Mouse (Mus musculus) lung, adult 2 months (tissue): Measurements from ENCODE around the gene Snx9. TPM values are rescaled to one million over a fixed set of nuclear protein-coding genes. Genes with fewer than 3 reads are reported as not detected.
A peak's percentile ranks its signal among the peaks of the same experiment; 100 is the strongest.

Experiments
- DNase-seq: peaks from one replicate; pipeline ENCODE4 v3.0.0; 2022
- H3K4me1 ChIP-seq: fragments of 200-500 bp; 2 replicates; pipeline ENCODE4 v1.6.1; 2011; ENCODE audit warnings: low read length; ENCODE audit not compliant: control insufficient read depth, insufficient read depth
- H3K4me3 ChIP-seq: fragments of 200-500 bp; replicated peaks from 2 replicates; pipeline ENCODE3; 2011; ENCODE audit warnings: low read depth, mild to moderate bottlenecking, control low read depth, low read length; ENCODE audit errors: extremely low read depth
- CTCF ChIP-seq: fragments of 200-500 bp; IDR thresholded peaks from 2 replicates; pipeline ENCODE4 v1.5.1; 2011; ENCODE audit warnings: mild to moderate bottlenecking, low read length, control low read depth; ENCODE audit not compliant: insufficient read depth
- POLR2A ChIP-seq: fragments of 200-500 bp; IDR thresholded peaks from 2 replicates; pipeline ENCODE4 v1.6.1; 2011; ENCODE audit warnings: low read depth, mild to moderate bottlenecking, control low read depth, low read length, borderline replicate concordance; ENCODE audit errors: extremely low read depth
- WGBS: fragments of 180-500 bp; shearing (Covaris S2); methylation state at CpG from one replicate; pipeline ENCODE4 v1.1.7; 2018; 5-methylcytosine and 5-hydroxymethylcytosine counted together
- polyA plus RNA-seq: library from polyadenylated mRNA; depleted of rRNA; stranded (reverse); fragments of >200 nt; gene quantifications from 2 replicates; pipeline ENCODE4 v1.2.3, GENCODE M21; 2012

Gene Snx9
- polyA plus RNA-seq, 1 experiment: 31.4 TPM

GRCm38 (mm10) chr17:5839549-5840240 is 1.4 kb upstream of the Snx9 start:
- no peak for DNase-seq
- 70% methylated on average over 5 of the region's 5 CpGs for WGBS
- H3K4me1 ChIP-seq: no peaks in the 10 kb centered on the region; the same call in 1 of the 2 replicates
- TF ChIP-seq POLR2A (no peak), CTCF (no peak)
- H3K4me3 ChIP-seq: no peak overlapping the region

GRCm38 (mm10) chr17:5840550-5841127 is 490 bp upstream of the Snx9 start:
- WGBS: 5% methylated on average over 32 of the region's 32 CpGs
- peak; percentile 71 for DNase-seq
- no peak for TF ChIP-seq POLR2A
- TF ChIP-seq CTCF: no peak
- Histone ChIP-seq H3K4me1 (no peaks in the 10 kb centered on the region; the same call in 1 of the 2 replicates), H3K4me3 (peak overlapping the region; percentile 91)

GRCm38 (mm10) chr17:5841943-5842273 is 779 bp downstream of the Snx9 start:
- TF ChIP-seq POLR2A (no peak), CTCF (no peak)
- Histone ChIP-seq H3K4me1 (no peaks in the 10 kb centered on the region; the same call in 1 of the 2 replicates), H3K4me3 (peak overlapping the region; percentile 91)
- no peak for DNase-seq
- 1% methylated on average over 7 of the region's 7 CpGs for WGBS

- TF ChIP-seq CTCF (no peak), POLR2A (no peak)
- no peaks in the 10 kb centered on the region; the same call in 1 of the 2 replicates for H3K4me1 ChIP-seq
- no peak for DNase-seq
- H3K4me3 ChIP-seq: no peak overlapping the region
- WGBS: 76% methylated on average over 9 of the region's 9 CpGs
Measured at GRCm38 (mm10) chr17:5842988-5843640, 2.0 kb downstream of the Snx9 start.

- Histone ChIP-seq H3K4me3 (no peak overlapping the region), H3K4me1 (no peaks in the 10 kb centered on the region; the same call in 1 of the 2 replicates)
- no peak for DNase-seq
- TF ChIP-seq CTCF: no peak
- WGBS: 93% methylated on average over 7 of the region's 7 CpGs
Measured at GRCm38 (mm10) chr17:5843641-5843990, 2.5 kb downstream of the Snx9 start.

GRCm38 (mm10) chr17:5845376-5845775 is 4.2 kb downstream of the Snx9 start:
- Histone ChIP-seq H3K4me1 (no peaks in the 10 kb centered on the region; the same call in 1 of the 2 replicates), H3K4me3 (no peak overlapping the region)
- no peak for TF ChIP-seq POLR2A
- no peak for TF ChIP-seq CTCF
- 75% methylated on average over 4 of the region's 4 CpGs for WGBS
- no peak for DNase-seq

GRCm38 (mm10) chr17:5846101-5846500 is 5.0 kb downstream of the Snx9 start:
- no peaks in the 10 kb centered on the region; the same call in 1 of the 2 replicates for H3K4me1 ChIP-seq
- DNase-seq: no peak
- WGBS: 47% methylated on average over 8 of the region's 8 CpGs
- TF ChIP-seq POLR2A (no peak), CTCF (no peak)
- no peak overlapping the region for H3K4me3 ChIP-seq

GRCm38 (mm10) chr17:5848706-5849415 is 7.7 kb downstream of the Snx9 start:
- no peaks in the 10 kb centered on the region for H3K4me1 ChIP-seq
- DNase-seq: no peak
- WGBS: 70% methylated on average over 10 of the region's 10 CpGs
- no peak overlapping the region for H3K4me3 ChIP-seq
- no peak for TF ChIP-seq POLR2A
- TF ChIP-seq CTCF: no peak

- TF ChIP-seq CTCF: no peak
- no peak for TF ChIP-seq POLR2A
- WGBS: 7% methylated on average over 18 of the region's 18 CpGs
- Histone ChIP-seq H3K4me1 (no peaks in the 10 kb centered on the region), H3K4me3 (peak overlapping the region; percentile 1)
- DNase-seq: peak; percentile 60
Measured at GRCm38 (mm10) chr17:5849421-5849910, 8.3 kb downstream of the Snx9 start.
